Mouse (Mus musculus) stomach, postnatal 0 days (tissue): ENCODE measurements around the gene Ccdc84. TPM values are rescaled to one million over a fixed set of nuclear protein-coding genes. Genes with fewer than 3 reads are reported as not detected.
A peak's percentile ranks its signal among the peaks of the same experiment; 100 is the strongest.

Experiments
- ATAC-seq: fragments of 200-750 bp; cut with Nextera tagmentation; 2 replicates; pipeline ENCODE4 v1.8.0; 2017; ENCODE audit not compliant: low FRiP score, low TSS enrichment
- DNase-seq: peaks from one replicate; pipeline ENCODE4 v3.0.0-alpha.2; 2016; ENCODE audit warnings: low spot score
- H3K27ac ChIP-seq: fragments of 300-500 bp; sonication (generic); replicated peaks from 2 replicates; pipeline ENCODE4 v1.5.1; 2014; ENCODE audit warnings: mild to moderate bottlenecking, control low read depth
- H3K27me3 ChIP-seq: fragments of 300-500 bp; sonication (generic); 2 replicates; pipeline ENCODE4 v1.6.1; 2014; ENCODE audit warnings: low read length; ENCODE audit not compliant: control insufficient read depth, insufficient read depth
- H3K36me3 ChIP-seq: fragments of 300-500 bp; sonication (generic); 2 replicates; pipeline ENCODE4 v1.6.1; 2014; ENCODE audit warnings: low read length, mixed read lengths; ENCODE audit not compliant: control insufficient read depth, insufficient read depth
- H3K4me1 ChIP-seq: fragments of 300-500 bp; sonication (generic); replicated peaks from 2 replicates; pipeline ENCODE4 v1.6.1; 2014; ENCODE audit warnings: antibody characterized with exemption; ENCODE audit not compliant: control insufficient read depth, insufficient read depth
- H3K4me2 ChIP-seq: fragments of 300-500 bp; sonication (generic); replicated peaks from 2 replicates; pipeline ENCODE4 v1.6.1; 2014; ENCODE audit warnings: low read depth, mild to moderate bottlenecking, control low read depth, moderate library complexity
- H3K4me3 ChIP-seq: fragments of 300-500 bp; sonication (generic); 2 replicates; pipeline ENCODE4 v1.5.1; 2014; ENCODE audit warnings: low read depth, low read length, control low read depth
- H3K9ac ChIP-seq: fragments of 300-500 bp; sonication (generic); 2 replicates; pipeline ENCODE4 v1.6.1; 2014; ENCODE audit warnings: mild to moderate bottlenecking, low read length, control low read depth, mixed read lengths
- H3K9me3 ChIP-seq: fragments of 300-500 bp; sonication (generic); 2 replicates; pipeline ENCODE4 v1.6.1; 2016; ENCODE audit warnings: low read length; ENCODE audit not compliant: control insufficient read depth
- CTCF ChIP-seq: IDR thresholded peaks from 2 replicates; pipeline ENCODE4 v1.5.1; 2016; ENCODE audit warnings: antibody characterized with exemption, low read depth, mild to moderate bottlenecking, moderate library complexity
- EP300 ChIP-seq: optimal IDR thresholded peaks from 2 replicates; pipeline ENCODE3; 2016; ENCODE audit warnings: antibody characterized with exemption
- WGBS: fragments of 180-500 bp; shearing (Covaris S2); extraction: QIAGEN DNeasy Blood & Tissue Kit; methylation state at CpG from one replicate; pipeline ENCODE4 v1.1.7; 2014; 5-methylcytosine and 5-hydroxymethylcytosine counted together
- polyA plus RNA-seq: library from polyadenylated mRNA; unstranded; fragments of >200 nt; fragmentation: Nextera tagmentation; extraction: Ambion mirVana; gene quantifications from 2 replicates; pipeline ENCODE4 v1.2.1, GENCODE M21; 2015

The Ccdc84 gene
- polyA plus RNA-seq, 1 experiment from 2014 or later = 16.4 TPM

- Histone ChIP-seq H3K4me2 (peak within 1 kb of the TSS; percentile 93), H3K4me1 (no peaks in the 10 kb centered on the region), H3K27me3 (no peaks in the 10 kb centered on the region), H3K27ac (peak within 1 kb of the TSS; percentile 85), H3K9ac (peak within 1 kb of the TSS; percentile 73), H3K9me3 (no peaks in the 10 kb centered on the region), H3K36me3 (peaks cover 10% of the 10 kb centered on the region), H3K4me3 (peak within 1 kb of the TSS; percentile 74)
- ATAC-seq = peak; percentile 98
- DNase-seq = peak; percentile 98
- TF ChIP-seq CTCF (peak; percentile 37), EP300 (no peak)
- WGBS = under 1% methylated on average over 42 of the region's 43 CpGs
Observed at GRCm38 (mm10) chr9:44396684-44397411, 21.5 kb downstream of the Ccdc84 start, which contains the start of gene Slc37a4. Gene Slc37a4 (plus strand): TSS chr9:44396852.

- no peak overlapping the region for H3K27ac ChIP-seq
- H3K4me1 ChIP-seq = no peaks in the 10 kb centered on the region
- H3K27me3 ChIP-seq = no peaks in the 10 kb centered on the region
- peak; percentile 33 for ATAC-seq
- no peak overlapping the region for H3K9ac ChIP-seq
- DNase-seq = peak; percentile 77
- H3K9me3 ChIP-seq = no peaks in the 10 kb centered on the region
- no peak overlapping the region for H3K4me3 ChIP-seq
- H3K4me2 ChIP-seq = no peak overlapping the region
- peaks cover 10% of the 10 kb centered on the region; the same call in 1 of the 2 replicates for H3K36me3 ChIP-seq
- WGBS = 29% methylated on average over 4 of the region's 4 CpGs
- TF ChIP-seq CTCF (peak; percentile 90), EP300 (no peak)
Observed at GRCm38 (mm10) chr9:44391466-44391865, 26.9 kb downstream of the Ccdc84 start.

GRCm38 (mm10) chr9:44389273-44389672 lies 29.1 kb downstream of the Ccdc84 start:
- DNase-seq (peak; percentile 61), ATAC-seq (0 out of 2 replicates have a peak, but pooled peaks have one; percentile 9)
- Histone ChIP-seq H3K4me1 (no peaks in the 10 kb centered on the region), H3K9ac (no peak overlapping the region), H3K4me3 (no peak overlapping the region), H3K27me3 (no peaks in the 10 kb centered on the region), H3K27ac (no peak overlapping the region), H3K36me3 (peaks cover 28% of the 10 kb centered on the region), H3K9me3 (no peaks in the 10 kb centered on the region), H3K4me2 (no peak overlapping the region)
- TF ChIP-seq CTCF (peak; percentile 80), EP300 (no peak)
- 60% methylated on average over 8 of the region's 8 CpGs for WGBS

GRCm38 (mm10) chr9:44387221-44387620 lies 31.1 kb downstream of the Ccdc84 start:
- WGBS = 60% methylated on average over 3 of the region's 3 CpGs
- TF ChIP-seq CTCF (no peak), EP300 (no peak)
- peaks cover 35% of the 10 kb centered on the region for H3K36me3 ChIP-seq

GRCm38 (mm10) chr9:44384596-44384995 lies 33.8 kb downstream of the Ccdc84 start:
- ATAC-seq (no peak), DNase-seq (no peak)
- Histone ChIP-seq H3K27ac (no peak overlapping the region), H3K4me2 (no peak overlapping the region), H3K9me3 (no peaks in the 10 kb centered on the region), H3K4me1 (peaks cover 3% of the 10 kb centered on the region; the same call in 1 of the 2 replicates), H3K4me3 (no peak overlapping the region), H3K9ac (no peak overlapping the region), H3K36me3 (peaks cover 41% of the 10 kb centered on the region), H3K27me3 (no peaks in the 10 kb centered on the region)
- TF ChIP-seq CTCF (no peak), EP300 (no peak)
- WGBS = 87% methylated on average over 13 of the region's 13 CpGs

More at GRCm38 (mm10) chr9:44387221-44387620, 31.1 kb downstream of the Ccdc84 start:
- no peak overlapping the region for H3K4me3 ChIP-seq
- DNase-seq (no peak), ATAC-seq (no peak)
- H3K4me2 ChIP-seq = no peak overlapping the region
- no peaks in the 10 kb centered on the region for H3K9me3 ChIP-seq
- no peaks in the 10 kb centered on the region for H3K4me1 ChIP-seq
- H3K27me3 ChIP-seq = no peaks in the 10 kb centered on the region
- no peak overlapping the region for H3K9ac ChIP-seq
- H3K27ac ChIP-seq = no peak overlapping the region

GRCm38 (mm10) chr9:44379862-44380261 lies 38.5 kb downstream of the Ccdc84 start:
- ATAC-seq (peak; percentile 2; the same call in 1 of the 2 replicates), DNase-seq (no peak)
- peaks cover 3% of the 10 kb centered on the region; the same call in 1 of the 2 replicates for H3K4me1 ChIP-seq
- H3K4me2 ChIP-seq = peak overlapping the region; percentile 94
- TF ChIP-seq CTCF (no peak), EP300 (no peak)
- H3K36me3 ChIP-seq = peaks cover 20% of the 10 kb centered on the region
- H3K27me3 ChIP-seq = no peaks in the 10 kb centered on the region
- H3K9me3 ChIP-seq = no peaks in the 10 kb centered on the region
- 2% methylated on average over 15 of the region's 15 CpGs for WGBS
- peak overlapping the region; percentile 88 for H3K27ac ChIP-seq
- peak overlapping the region; percentile 79 for H3K4me3 ChIP-seq
- peak overlapping the region; percentile 87 for H3K9ac ChIP-seq
